Mouse (Mus musculus) mouse embryonic stem cell (cell line): ENCODE measurements around the gene Dpm2.

Experiments
- in situ Hi-C, 2 experiments: fragments of 300-500 bp; cut with MboI; formaldehyde crosslinking; loops; 1 replicate in 1 of 2; 3 replicates in 1 of 2; pipeline ENCODE4 v1.14.3; 2019 to 2020; ENCODE audit warnings: low sequenced_read_pairs in 2 of 2, low pct_unique_long_range_greater_than_20kb in 1 of 2, mixed read lengths in 1 of 2; ENCODE audit not compliant: unreplicated experiment in 1 of 2

Gene Dpm2

DNA sequence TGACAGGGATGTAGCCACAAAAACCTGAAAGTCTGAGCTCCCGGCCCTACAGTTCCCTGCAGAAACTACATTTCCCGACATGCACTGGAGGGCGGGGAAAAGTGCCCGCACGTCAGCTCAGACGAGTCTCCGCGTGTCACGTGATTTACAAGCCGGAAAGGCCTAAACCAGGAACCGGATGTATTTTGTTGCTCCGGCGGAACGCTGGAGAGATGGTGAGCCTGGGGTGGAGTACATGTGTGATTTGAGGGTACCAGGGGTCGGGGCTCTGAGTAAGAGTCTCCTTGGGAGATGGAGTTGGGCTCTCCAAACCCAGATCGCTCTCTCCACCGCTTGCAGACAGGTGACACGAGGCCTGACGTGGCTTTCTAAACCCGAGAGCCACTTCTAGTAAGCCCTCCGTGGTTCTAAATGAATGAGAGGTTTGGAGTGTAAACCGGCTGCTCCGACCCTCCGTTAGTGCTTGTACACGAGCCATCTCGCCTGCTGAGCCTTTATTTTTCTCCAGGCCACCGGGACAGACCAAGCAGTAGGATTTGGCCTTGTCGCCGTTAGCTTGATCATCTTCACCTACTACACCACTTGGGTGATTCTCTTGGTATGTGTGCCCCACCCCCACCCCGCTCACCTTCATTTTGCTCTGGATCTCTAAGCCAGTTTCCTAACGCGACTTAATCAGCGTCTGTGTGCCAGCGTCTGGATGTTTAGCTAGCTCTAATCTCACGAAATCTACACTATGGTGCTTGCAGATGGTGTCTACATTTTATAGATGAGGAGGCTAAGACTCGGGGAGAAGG, at the start of gene Dpm2:
Gene Dpm2, plus strand, starts transcription at position 161 of the 797 bp plus-strand sequence.
- in situ Hi-C loops: no loop called here

DNA sequence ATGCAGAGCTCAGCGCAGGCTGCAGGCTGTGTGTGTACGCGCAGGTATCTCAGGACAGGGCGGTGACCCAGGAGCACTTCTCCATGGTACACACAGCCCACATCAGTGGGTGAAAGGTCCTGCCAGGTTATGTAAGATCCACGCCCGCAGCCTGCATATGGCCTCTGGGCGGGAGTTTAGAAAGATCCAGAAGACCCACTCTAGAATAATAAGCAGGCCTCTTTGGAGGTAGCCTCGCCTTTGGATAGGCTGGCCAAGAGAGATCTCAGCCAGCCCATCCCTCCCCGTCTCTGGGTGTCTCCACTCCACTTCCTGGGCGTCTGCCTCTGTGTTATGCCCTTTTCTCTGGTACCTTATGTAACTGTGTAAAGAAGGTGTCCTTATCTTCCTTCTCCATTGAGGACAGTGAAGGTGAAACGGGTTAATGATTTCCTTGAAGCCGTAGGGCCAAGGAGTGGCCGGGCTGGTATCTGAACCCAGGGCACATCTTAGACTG, 46.1 kb upstream of the Dpm2 start:
- in situ Hi-C loops: no loop called here

DNA sequence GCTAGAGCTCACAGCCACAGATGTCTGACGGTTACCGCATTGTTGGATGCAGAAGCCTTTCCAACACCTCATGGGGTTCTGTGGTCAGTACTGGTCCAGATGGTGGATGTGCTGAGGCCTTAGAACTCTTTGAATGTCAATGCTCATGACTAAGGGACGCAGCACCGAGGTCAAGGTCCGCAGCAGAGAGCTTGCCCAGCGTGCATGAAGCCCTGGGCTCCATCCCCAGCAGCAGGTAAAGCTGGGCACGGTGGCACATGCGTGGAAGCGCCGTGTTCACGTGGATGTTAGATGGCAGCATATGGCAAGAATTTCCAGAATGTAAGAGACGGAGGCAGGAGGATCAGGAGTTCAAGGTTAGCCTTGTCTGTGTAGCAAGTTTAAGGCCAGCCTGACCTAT, 44.8 kb upstream of the Dpm2 start:
- in situ Hi-C loops: no loop called here

DNA sequence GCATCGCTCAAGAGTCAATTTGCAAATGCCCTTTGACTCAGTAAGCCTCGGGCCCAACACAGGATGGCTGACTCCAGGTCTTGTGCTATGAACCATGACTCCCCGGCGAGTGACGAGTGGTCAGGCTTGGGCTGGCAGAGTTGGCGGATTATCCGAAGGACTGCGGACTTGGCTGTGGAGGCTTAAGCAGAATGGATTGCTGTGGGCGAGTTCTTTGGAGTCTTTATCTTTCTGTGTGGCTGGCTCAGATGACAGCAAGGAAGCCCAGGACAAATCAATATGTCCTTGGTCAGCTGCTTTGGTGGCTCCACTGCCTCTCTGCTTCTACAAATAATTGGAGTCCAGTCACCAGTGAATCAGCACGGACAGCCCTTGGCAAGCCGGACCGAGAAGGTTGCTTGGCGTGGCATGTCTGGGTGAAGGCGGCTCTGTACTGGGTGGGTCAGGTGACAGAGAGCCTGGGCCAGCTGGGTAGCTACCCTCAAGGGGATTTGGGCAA, 43.1 kb upstream of the Dpm2 start:
- in situ Hi-C loops: no loop called here

DNA sequence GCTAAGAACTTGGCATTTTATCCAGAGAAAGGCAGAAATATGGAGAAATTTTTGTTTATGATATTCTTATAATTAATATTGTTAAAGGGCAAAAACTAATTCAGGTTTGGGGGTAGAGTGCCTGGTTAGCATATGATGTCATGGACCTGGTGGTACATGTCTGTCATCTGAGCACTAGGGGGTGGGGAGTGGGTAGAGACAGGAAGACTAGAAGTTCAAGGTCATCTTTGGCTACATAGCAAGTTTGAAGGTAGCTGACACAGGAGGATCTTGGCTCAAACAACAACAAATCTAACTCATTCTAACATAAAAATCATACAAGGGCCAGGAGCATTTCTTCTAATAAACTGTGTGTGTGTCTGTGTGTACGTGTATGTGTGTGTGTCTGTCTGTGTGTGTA, 42.3 kb upstream of the Dpm2 start:
- in situ Hi-C loops: no loop called here

DNA sequence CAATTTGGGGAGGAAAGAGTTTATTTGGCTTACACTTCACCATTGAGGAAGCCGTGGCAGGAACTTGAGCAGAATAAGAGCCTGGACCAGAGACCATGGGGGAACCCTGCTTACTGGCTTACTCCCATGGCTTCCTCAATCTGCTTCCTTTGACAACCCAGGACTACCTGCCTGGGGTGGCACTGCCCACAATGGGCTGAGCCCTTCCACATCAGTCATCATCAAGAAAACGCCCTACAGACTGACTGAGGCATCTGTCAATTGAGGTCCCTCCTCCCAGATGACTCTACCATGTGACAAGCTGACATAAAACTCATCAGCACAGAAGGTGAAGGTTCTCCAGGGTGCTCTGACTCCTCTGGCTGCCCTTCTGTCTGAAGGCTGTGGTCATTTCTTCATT, 40.2 kb upstream of the Dpm2 start:
- in situ Hi-C loops: no loop called here

DNA sequence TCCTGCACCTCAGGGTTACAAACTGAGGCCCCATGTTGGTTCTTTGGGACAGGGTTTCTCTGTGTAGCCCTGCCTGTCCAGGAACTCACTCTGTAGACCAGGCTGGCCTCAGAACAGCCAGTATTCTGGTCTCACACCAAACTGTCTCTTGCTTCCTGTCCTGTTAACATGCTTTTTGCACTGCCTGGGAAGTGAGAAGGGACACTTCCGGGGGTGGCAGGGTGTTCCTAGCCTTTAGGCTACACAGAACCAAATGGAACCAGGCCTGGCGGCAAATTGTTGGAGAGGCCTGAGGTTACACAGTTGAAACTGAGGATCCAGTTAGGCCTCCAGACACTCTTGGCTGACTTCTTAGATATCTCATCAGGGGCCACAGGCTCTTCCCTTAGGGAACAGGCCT, 37.5 kb upstream of the Dpm2 start:
- in situ Hi-C loops: no loop called here

DNA sequence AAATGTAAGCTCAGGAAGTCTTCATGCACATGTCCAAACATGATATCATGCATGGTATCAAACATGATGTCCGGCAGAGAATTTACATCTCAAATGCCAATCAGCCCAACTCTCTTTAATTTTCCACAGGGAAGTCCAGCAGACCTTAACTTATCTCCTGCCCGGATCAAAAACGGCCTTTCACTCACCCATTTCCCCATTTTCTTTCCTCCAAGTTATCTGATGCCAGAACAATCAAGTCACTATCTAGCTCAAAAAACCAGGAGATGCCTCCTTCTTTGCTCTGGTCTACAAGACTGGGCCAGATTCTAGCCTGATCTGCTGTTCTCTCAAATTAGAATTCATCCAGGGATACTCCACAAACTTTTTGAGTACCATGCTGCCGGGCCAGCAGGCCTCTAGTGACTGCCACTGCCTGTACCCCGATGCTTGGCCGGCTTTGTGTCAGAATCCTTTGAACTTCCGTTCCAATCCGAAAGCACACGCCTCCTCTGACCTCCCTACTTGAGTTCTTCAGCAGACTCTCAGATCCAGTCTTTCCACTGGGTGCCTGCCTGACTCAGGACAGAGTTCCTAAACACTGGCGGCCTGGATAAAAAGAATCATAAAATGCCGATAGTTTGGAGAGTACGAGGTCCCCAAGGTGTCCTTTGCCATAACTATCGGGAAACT, 36.5 kb upstream of the Dpm2 start:
- in situ Hi-C loops: no loop called here

DNA sequence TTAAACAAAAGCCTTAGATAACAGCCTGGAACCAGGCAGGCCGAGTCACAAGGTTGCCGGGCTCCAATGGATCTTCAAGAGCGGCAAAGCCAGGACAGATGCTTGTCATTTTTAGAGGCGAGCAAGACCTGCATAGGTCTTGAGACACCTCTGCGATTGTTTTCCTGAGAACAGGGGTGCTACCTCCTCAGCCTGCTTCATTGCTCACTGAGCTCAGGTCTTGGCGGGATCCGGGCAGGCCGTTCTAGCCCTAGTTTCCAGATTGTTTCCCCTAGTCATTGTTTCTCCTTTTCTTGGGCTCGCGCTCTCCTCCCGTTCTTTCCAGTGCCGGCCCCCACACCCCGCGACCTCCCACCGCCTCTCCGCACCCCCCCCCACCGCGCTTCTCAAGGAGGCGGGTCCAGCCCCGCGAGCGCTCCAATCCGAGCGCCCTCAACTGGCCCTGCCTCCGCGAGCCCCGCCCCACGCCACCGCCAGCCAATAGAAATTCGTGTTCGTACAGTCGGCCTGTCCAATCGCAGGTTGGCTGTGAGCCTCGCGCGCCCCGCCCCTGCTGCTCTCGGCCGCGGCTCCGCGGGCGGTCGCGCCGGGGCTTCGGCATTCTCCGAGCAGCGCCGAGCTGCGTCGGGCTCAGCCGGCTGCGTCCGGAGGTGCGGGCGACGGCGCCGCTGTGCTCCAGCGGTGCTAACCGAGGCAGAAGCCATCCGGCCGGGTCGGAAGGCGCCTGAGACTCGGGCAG, 35.8 kb upstream of the Dpm2 start, which contains the start of gene Fam102a:
Gene Fam102a, plus strand, starts transcription at position 600 of the 739 bp plus-strand sequence.
- in situ Hi-C loops: no loop called here

DNA sequence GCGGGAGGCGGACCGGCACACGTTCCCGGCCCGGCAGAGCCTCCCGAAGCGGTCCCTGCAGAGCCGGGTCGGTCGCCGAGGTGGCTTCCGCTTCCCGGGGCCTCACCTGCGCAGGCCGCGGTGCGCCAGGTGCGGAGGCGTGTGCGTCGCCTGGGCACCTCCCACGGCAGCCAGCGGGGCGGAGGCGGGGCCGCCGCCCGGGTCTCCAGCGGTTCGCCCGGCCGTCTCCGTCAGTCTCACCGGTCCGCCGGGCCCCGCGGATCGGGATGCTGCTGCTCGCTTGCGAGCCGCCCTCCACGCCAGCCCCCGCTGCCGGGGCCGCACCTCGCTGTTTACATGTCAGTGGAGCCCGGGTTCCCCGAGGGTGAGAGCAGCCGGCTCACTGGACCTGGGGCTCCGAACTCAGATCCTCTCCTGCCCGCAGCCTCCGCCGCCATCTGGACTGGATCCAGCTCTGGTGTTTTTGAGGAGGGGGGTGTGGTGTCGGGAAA, 35.1 kb upstream of the Dpm2 start:
- in situ Hi-C loops: no loop called here

DNA sequence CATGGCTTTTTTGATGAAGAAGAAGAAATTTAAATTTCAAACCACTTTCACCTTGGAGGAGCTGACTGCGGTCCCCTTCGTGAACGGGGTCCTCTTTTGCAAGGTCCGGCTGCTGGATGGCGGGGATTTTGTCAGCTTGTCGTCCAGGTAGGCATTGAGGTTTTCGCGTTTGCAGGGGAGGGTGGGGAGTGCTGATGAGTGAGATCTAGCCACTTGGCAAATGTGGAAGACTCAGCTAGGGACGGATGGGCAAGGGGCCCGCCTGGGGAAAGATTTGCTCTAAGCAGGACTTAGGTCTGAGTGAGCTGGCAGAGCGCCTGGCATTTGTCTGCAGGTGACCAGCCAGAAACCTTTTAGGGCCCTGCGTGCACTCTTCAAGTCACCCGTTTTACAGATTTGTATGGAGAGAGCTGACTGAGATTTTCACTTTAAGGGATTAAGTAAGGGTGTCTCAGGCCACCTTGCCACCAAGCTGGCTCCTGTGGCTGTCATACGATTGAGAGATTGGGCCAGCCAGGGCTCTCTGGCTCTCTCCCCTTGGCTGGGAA, 34.5 kb upstream of the Dpm2 start:
- in situ Hi-C loops: no loop called here

DNA sequence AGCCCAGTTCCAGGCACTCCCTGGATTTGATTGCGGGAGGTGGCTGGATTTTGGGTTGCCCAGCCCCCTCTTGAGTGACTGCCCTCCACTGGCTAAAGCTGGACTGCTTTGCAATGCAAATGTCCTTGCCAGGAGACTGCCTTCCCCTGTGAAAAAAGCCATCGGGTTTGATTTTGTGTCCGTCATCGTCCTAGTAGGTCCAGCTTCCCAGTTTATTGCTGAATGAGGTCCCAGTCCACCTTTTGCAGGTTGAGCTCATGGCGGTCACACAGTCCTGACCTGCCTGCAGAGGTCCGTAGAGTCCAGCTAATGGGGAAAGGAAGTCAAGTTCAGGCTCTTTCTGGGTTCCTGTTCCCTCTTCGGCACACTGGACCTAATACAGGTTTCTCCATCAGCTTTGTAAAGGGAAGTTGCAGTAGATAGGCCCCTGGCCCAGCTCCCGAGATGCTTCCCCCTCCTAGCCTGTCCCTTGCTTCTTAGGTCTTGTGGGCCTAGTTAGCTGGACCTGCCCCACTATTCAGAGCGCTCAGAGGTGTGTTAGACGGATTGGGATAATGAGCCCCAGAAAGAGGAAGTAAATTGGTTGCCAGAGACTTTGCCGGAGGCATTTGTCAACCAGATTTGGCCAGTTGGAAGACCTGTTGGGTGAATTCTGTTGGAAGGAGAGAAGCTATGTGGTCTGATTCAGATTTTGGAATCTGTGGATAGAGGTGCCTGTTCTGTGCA, 33.9 kb upstream of the Dpm2 start:
- in situ Hi-C loops: no loop called here

DNA sequence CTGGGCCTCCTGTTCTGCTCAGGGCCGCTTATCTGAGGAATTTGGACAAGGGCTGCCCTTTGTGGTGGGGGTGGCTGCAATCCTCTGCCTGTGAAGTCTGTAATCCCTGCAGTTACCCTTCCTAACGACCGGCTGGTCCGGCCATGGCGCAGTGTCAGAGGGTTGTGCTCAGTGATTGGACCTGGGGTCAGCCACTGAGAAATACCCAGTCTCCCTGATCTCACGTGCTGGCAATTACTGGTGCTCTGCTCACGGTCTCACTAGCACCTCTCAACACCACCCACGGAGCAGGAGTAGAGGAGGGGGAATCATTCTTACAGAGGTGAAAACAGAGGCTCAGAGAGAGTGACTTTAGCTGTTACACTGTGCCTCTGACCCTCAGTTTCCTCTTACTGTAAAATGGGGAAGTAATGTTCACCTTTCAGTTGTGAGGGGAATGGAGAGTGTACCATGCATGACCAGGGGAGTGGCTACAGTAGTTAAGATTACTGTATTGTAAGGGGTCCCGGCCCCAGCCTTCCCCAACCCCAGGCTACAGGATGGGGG, 33.2 kb upstream of the Dpm2 start:
- in situ Hi-C loops: no loop called here

DNA sequence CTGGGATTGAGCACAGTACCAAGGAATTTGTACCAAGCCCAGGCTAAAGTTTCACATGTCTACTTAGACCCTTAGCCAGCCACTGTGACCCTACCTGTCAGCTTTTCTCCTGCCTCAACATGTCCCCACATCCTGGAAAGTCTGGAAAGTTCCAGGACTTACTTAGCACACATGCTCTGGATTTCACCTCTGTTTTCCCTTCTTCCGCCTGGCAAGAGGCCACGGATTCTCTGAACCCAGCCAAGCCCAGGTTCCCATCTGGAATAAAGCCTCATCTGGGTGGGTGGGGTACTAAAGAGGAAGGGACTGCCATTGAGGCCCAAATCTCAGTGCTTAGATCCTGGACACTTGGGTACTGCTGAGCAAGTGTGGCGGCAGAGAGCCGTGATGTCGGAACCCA, 32.7 kb upstream of the Dpm2 start:
- in situ Hi-C loops: no loop called here

DNA sequence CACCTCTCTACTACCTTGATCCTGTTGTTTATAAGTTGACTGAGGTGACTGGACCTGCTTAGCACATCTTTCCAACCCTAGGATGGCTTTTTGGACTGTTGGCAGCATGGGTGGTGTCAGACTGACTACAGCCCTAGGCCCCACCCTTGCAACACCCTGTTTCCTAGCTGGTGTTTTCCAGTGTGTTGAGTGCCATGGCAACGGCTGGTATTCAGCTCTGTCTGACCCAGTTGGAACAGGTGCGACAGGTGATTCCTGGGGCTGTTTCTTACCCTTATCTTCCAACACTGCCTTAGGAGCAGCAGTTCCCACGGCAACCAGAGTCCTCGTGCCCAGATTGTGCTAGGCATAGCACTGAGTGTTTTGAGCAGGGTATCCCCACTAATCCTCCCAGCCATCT, 32.2 kb upstream of the Dpm2 start:
- in situ Hi-C loops: no loop called here

DNA sequence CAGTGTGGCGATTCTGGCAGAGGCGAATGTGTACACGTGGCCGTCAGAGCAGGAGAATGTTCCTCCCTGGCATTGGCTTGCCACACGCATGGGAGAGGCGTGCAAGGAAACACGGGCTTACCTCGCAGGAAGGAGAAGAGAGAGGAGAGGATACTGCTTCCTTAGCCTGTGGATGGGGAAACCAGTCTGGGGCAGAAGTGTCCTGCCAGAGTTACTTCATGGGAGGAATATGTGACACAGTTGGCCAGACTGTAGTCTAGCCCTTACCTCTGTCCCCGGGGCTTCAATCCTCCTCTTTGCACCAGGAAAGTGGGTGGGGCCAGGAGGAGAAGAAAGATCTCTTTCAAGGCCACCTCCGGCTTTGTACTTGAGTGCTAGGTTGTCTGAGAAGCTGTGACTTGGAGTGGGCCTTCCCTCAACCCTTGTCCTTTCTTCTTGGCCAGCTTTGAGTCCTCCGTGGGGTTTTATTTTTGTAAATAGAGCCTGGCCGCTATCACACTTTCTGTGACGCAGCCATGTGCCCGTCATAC, 31.1 kb upstream of the Dpm2 start:
- in situ Hi-C loops: no loop called here

DNA sequence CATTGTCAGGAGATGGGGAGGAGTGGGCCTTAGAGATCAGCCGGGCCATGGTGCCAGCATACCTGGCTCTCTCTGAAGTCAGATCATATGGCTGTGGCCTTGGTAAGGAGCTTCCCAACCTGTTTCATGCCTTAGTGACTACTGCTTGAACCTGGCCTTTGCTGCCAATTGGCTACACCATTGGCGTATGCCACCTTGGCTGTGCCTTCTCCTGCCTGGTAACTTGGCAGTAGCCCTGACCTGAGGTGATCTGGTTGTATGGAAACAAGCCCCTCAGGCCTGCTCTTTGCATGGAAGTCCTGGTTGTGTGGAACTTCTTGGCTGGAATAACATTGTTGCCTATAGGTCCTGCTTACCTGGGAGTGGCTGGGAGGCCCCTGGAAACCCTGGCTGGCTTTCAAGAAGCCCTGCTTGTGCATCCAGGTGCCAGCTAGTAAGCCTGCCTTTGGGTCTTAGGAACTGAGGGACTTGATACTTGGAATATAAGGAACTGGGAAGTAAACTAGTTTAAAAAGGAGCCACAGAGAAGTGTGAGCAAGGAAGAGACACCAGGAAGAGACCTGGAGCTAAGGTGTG, 29.2 kb upstream of the Dpm2 start:
- in situ Hi-C loops: no loop called here
